Mouse (Mus musculus) heart, embryonic 14.5 days (tissue): ENCODE measurements at regions not wholly inside any gene's neighbourhood (a gene's known extent, or its start where the extent isn't known, plus 50 kb on each side); places are given as distances from the start of the nearest gene placed in this dataset.

Source experiments
- ATAC-seq: fragments of 200-750 bp; cut with Nextera tagmentation; 2 replicates; pipeline ENCODE4 v1.8.0; 2017; ENCODE audit warnings: low read depth, moderate TSS enrichment; ENCODE audit not compliant: insufficient number of reproducible peaks, insufficient read depth, low FRiP score
- H3K27ac ChIP-seq, 2 experiments: fragments of 200-500 bp in 1 of 2; fragments of 300-500 bp in 1 of 2; sonication (generic) in 1 of 2; replicated peaks in 1 of 2; 2 replicates each; pipeline ENCODE4 v1.5.1; 2012 to 2014; ENCODE audit warnings: low read depth in 2 of 2, low read length in 2 of 2, control low read depth in 1 of 2, mild to moderate bottlenecking in 1 of 2, mixed read lengths in 1 of 2; ENCODE audit not compliant: control insufficient read depth in 1 of 2, insufficient read depth in 1 of 2
- H3K27me3 ChIP-seq: fragments of 300-500 bp; sonication (generic); 2 replicates; pipeline ENCODE4 v1.6.1; 2014; ENCODE audit warnings: mild to moderate bottlenecking, low read length, control low read depth; ENCODE audit not compliant: control insufficient read depth, insufficient read depth
- H3K36me3 ChIP-seq: fragments of 300-500 bp; sonication (generic); 2 replicates; pipeline ENCODE4 v1.6.1; 2014; ENCODE audit warnings: mild to moderate bottlenecking, control low read depth, low read length, mixed read lengths; ENCODE audit not compliant: control insufficient read depth, insufficient read depth
- H3K4me1 ChIP-seq, 2 experiments: fragments of 200-500 bp in 1 of 2; fragments of 300-500 bp in 1 of 2; sonication (generic) in 1 of 2; 2 replicates each; pipeline ENCODE4 v1.6.1; 2012 to 2014; ENCODE audit warnings: low read length in 2 of 2, control low read depth in 1 of 2, mixed read lengths in 1 of 2; ENCODE audit not compliant: control insufficient read depth in 2 of 2, insufficient read depth in 2 of 2
- H3K4me2 ChIP-seq: fragments of 300-500 bp; sonication (generic); 2 replicates; pipeline ENCODE4 v1.6.1; 2014; ENCODE audit warnings: mild to moderate bottlenecking, low read length
- H3K4me3 ChIP-seq, 2 experiments: fragments of 200-500 bp in 1 of 2; fragments of 300-500 bp in 1 of 2; sonication (generic) in 1 of 2; 2 replicates each; pipeline ENCODE4 v1.5.1; 2012 to 2014; ENCODE audit warnings: low read length in 2 of 2, mild to moderate bottlenecking in 2 of 2, control low read depth in 1 of 2, low read depth in 1 of 2, moderate library complexity in 1 of 2; ENCODE audit not compliant: control insufficient read depth in 1 of 2, insufficient read depth in 1 of 2
- H3K9ac ChIP-seq: fragments of 300-500 bp; sonication (generic); 2 replicates; pipeline ENCODE4 v1.6.1; 2014; ENCODE audit warnings: mild to moderate bottlenecking, low read length
- H3K9me3 ChIP-seq: fragments of 300-500 bp; sonication (generic); 2 replicates; pipeline ENCODE4 v1.6.1; 2016; ENCODE audit warnings: low read length, control low read depth; ENCODE audit not compliant: control insufficient read depth
- WGBS: fragments of 180-500 bp; shearing (Covaris S2); extraction: QIAGEN DNeasy Blood & Tissue Kit; methylation state at CpG from one replicate; pipeline ENCODE4 v1.1.7; 2014; 5-methylcytosine and 5-hydroxymethylcytosine counted together

GRCm38 (mm10) chr13:69974835-69975234 is 172.6 kb downstream of the Med10 start:
- no peaks in the 10 kb centered on the region for H3K27me3 ChIP-seq
- H3K27ac ChIP-seq: no peak overlapping the region
- H3K4me1 ChIP-seq: no peaks in the 10 kb centered on the region
- ATAC-seq: no peak
- WGBS: 64% methylated on average over 5 of the region's 5 CpGs
- H3K9me3 ChIP-seq: no peaks in the 10 kb centered on the region
- H3K36me3 ChIP-seq: no peaks in the 10 kb centered on the region
- no peak overlapping the region for H3K4me2 ChIP-seq
- no peak overlapping the region for H3K9ac ChIP-seq
- H3K4me3 ChIP-seq: no peak overlapping the region

- Histone ChIP-seq H3K4me3 (no peak overlapping the region), H3K27ac (no peak overlapping the region), H3K9ac (no peak overlapping the region), H3K4me2 (no peak overlapping the region), H3K27me3 (no peaks in the 10 kb centered on the region), H3K4me1 (peaks cover 0 to 3% of the 10 kb centered on the region in 2 experiments; a peak in 1 of 4 replicates), H3K9me3 (no peaks in the 10 kb centered on the region), H3K36me3 (no peaks in the 10 kb centered on the region)
- no peak for ATAC-seq
- 71% methylated on average over 1 of the region's 1 CpGs for WGBS
Measured at GRCm38 (mm10) chr13:69984159-69984558, 182.0 kb downstream of the Med10 start.

- H3K4me1 ChIP-seq: peaks cover 0 to 3% of the 10 kb centered on the region in 2 experiments; a peak in 1 of 4 replicates
- peak overlapping the region; percentile 31; the same call in 1 of the 2 replicates for H3K4me2 ChIP-seq
- H3K27ac ChIP-seq: no peak overlapping the region
- H3K4me3 ChIP-seq: no peak overlapping the region
- no peaks in the 10 kb centered on the region for H3K9me3 ChIP-seq
- 11% methylated on average over 10 of the region's 10 CpGs for WGBS
- H3K27me3 ChIP-seq: no peaks in the 10 kb centered on the region
- ATAC-seq: no peak
- H3K36me3 ChIP-seq: no peaks in the 10 kb centered on the region
- no peak overlapping the region for H3K9ac ChIP-seq
Measured at GRCm38 (mm10) chr13:69987181-69987580, 185.0 kb downstream of the Med10 start.

GRCm38 (mm10) chr13:69988319-69988718 is 186.1 kb downstream of the Med10 start:
- no peaks in the 10 kb centered on the region for H3K36me3 ChIP-seq
- H3K4me2 ChIP-seq: no peak overlapping the region
- ATAC-seq: no peak
- H3K27me3 ChIP-seq: no peaks in the 10 kb centered on the region
- H3K9me3 ChIP-seq: no peaks in the 10 kb centered on the region
- WGBS: 48% methylated on average over 4 of the region's 4 CpGs
- H3K4me3 ChIP-seq: no peak overlapping the region
- no peak overlapping the region for H3K27ac ChIP-seq
- H3K9ac ChIP-seq: no peak overlapping the region
- H3K4me1 ChIP-seq: peaks cover 0 to 3% of the 10 kb centered on the region in 2 experiments; a peak in 1 of 4 replicates

- 30% methylated on average over 11 of the region's 11 CpGs for WGBS
- no peak overlapping the region for H3K27ac ChIP-seq
- no peak overlapping the region for H3K4me3 ChIP-seq
- no peak overlapping the region for H3K4me2 ChIP-seq
- no peak for ATAC-seq
- no peaks in the 10 kb centered on the region for H3K36me3 ChIP-seq
- no peaks in the 10 kb centered on the region for H3K9me3 ChIP-seq
- H3K4me1 ChIP-seq: peaks cover 0 to 3% of the 10 kb centered on the region in 2 experiments; a peak in 1 of 4 replicates
- no peak overlapping the region for H3K9ac ChIP-seq
- H3K27me3 ChIP-seq: no peaks in the 10 kb centered on the region
Measured at GRCm38 (mm10) chr13:69991253-69991891, 189.2 kb downstream of the Med10 start.

GRCm38 (mm10) chr13:69991892-69992261 is 189.7 kb downstream of the Med10 start:
- ATAC-seq: no peak
- Histone ChIP-seq H3K4me1 (peaks cover 0 to 3% of the 10 kb centered on the region in 2 experiments; a peak in 1 of 4 replicates), H3K27me3 (no peaks in the 10 kb centered on the region), H3K27ac (no peak overlapping the region), H3K4me3 (no peak overlapping the region), H3K9me3 (no peaks in the 10 kb centered on the region), H3K4me2 (no peak overlapping the region), H3K36me3 (no peaks in the 10 kb centered on the region), H3K9ac (no peak overlapping the region)
- 51% methylated on average over 14 of the region's 14 CpGs for whole genome bisulfite sequencing

GRCm38 (mm10) chr13:70003591-70003990 is 201.4 kb downstream of the Med10 start:
- Histone ChIP-seq H3K4me2 (no peak overlapping the region), H3K4me3 (no peak overlapping the region), H3K4me1 (no peaks in the 10 kb centered on the region), H3K27me3 (no peaks in the 10 kb centered on the region), H3K27ac (no peak overlapping the region), H3K36me3 (no peaks in the 10 kb centered on the region), H3K9me3 (no peaks in the 10 kb centered on the region), H3K9ac (no peak overlapping the region)
- WGBS: 81% methylated on average over 15 of the region's 15 CpGs
- no peak for ATAC-seq

GRCm38 (mm10) chr13:70012123-70012522 is 209.9 kb downstream of the Med10 start:
- Histone ChIP-seq H3K4me3 (no peak overlapping the region), H3K27me3 (no peaks in the 10 kb centered on the region), H3K9me3 (no peaks in the 10 kb centered on the region), H3K4me2 (no peak overlapping the region), H3K4me1 (no peaks in the 10 kb centered on the region), H3K9ac (no peak overlapping the region), H3K36me3 (no peaks in the 10 kb centered on the region), H3K27ac (no peak overlapping the region)
- ATAC-seq: no peak
- 50% methylated on average over 3 of the region's 3 CpGs for WGBS
